Mouse (Mus musculus) CH12.LX (cell line): Measurements from ENCODE around the gene Vrk3.

ENCODE experiments used
- CTCF ChIP-seq, 2 experiments: IDR thresholded peaks in 1 of 2; conservative IDR thresholded peaks in 1 of 2; 2 replicates each; pipeline ENCODE4 v1.5.1; 2011 to 2012; ENCODE audit warnings: low read depth in 2 of 2, low read length in 2 of 2, improper control_type of control experiment in 1 of 2, inconsistent platforms in 1 of 2, mild to moderate bottlenecking in 1 of 2, moderate library complexity in 1 of 2
- EP300 ChIP-seq: IDR thresholded peaks from 2 replicates; pipeline ENCODE4 v1.6.1; 2011; ENCODE audit warnings: low read length, improper control_type of control experiment
- POLR2A ChIP-seq: IDR thresholded peaks from 2 replicates; pipeline ENCODE4 v1.6.1; 2011; ENCODE audit warnings: low read depth, mild to moderate bottlenecking, improper control_type of control experiment, low read length
- SMC3 ChIP-seq: IDR thresholded peaks from 2 replicates; pipeline ENCODE4 v1.6.1; 2011; ENCODE audit warnings: low read depth, low read length, improper control_type of control experiment
- TCF12 ChIP-seq: IDR thresholded peaks from 2 replicates; pipeline ENCODE4 v1.6.1; 2014; ENCODE audit warnings: low read depth, mild to moderate bottlenecking, inconsistent platforms, low read length, improper control_type of control experiment

DNA sequence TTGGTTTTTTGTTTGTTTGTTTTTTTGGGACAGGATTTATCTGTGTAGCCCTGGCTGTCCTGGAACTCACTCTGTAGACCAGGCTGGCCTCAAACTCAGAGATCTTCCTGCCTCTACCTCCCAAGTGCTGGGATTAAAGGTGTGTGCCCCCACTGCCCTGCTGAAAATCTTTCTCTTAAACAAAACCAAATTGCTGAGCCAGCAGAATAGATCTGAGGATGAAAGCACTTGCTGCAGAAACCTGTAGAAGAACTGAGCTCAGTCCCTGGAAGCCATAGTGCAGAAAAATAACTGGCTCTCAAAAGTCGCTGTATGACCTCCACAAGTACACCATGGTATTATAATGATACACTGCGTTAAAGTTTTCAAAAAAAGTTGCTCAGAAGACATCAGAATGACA, 9.0 kb downstream of the Vrk3 start:
- TF ChIP-seq EP300: no peak
- no peak for TF ChIP-seq SMC3
- TF ChIP-seq POLR2A: no peak
- TF ChIP-seq CTCF (conservative IDR thresholded peaks at IDR 0.05 in 1 of 2, IDR thresholded peaks at IDR 0.05 in 1 of 2; ENCODE audit: low read depth in 2 of 2, low read length in 2 of 2): no peak
- no peak for TF ChIP-seq TCF12
